Mouse (Mus musculus): ENCODE data around the gene Stk32c. TPM values are rescaled to one million over a fixed set of nuclear protein-coding genes. Genes with fewer than 3 reads are reported as not detected.
A peak's percentile ranks its signal among the peaks of the same experiment; 100 is the strongest.

Stk32c gene
- total RNA-seq, 4 experiments from 2014 or later = 0.13 to 0.20 TPM; not detected in 2

- no peak for DNase-seq (ENCODE audit: low spot score in 2 of 2)
These were observed 13.0 kb downstream of the Stk32c start for GRCm38 (mm10) chr7:139200108-139200507.

- no peak for DNase-seq (ENCODE audit: low spot score in 2 of 2)
These were observed 16.1 kb downstream of the Stk32c start for GRCm38 (mm10) chr7:139197022-139197421.

- no peak for DNase-seq (ENCODE audit: low spot score in 2 of 2)
These were observed 21.5 kb downstream of the Stk32c start for GRCm38 (mm10) chr7:139191619-139192018.

- DNase-seq (ENCODE audit: low spot score in 2 of 2) = no peak
These were observed 22.5 kb downstream of the Stk32c start for GRCm38 (mm10) chr7:139190616-139191015.

- DNase-seq (ENCODE audit: low spot score in 2 of 2) = no peak
These were observed 24.4 kb downstream of the Stk32c start for GRCm38 (mm10) chr7:139188634-139189207.

GRCm38 (mm10) chr7:139187771-139188633 is 25.1 kb downstream of the Stk32c start:
- DNase-seq (ENCODE audit: low spot score in 2 of 2) = peak; percentile 37 to 57

GRCm38 (mm10) chr7:139187277-139187676 is 25.8 kb downstream of the Stk32c start:
- no peak for DNase-seq (ENCODE audit: low spot score in 2 of 2)

- DNase-seq (ENCODE audit: low spot score in 2 of 2) = no peak
These were observed 26.7 kb downstream of the Stk32c start for GRCm38 (mm10) chr7:139186436-139186835.

GRCm38 (mm10) chr7:139185971-139186370 is 27.1 kb downstream of the Stk32c start:
- no peak for DNase-seq (ENCODE audit: low spot score in 2 of 2)

GRCm38 (mm10) chr7:139184846-139185245 is 28.3 kb downstream of the Stk32c start:
- DNase-seq (ENCODE audit: low spot score in 2 of 2) = no peak

GRCm38 (mm10) chr7:139184396-139184795 is 28.7 kb downstream of the Stk32c start:
- no peak for DNase-seq (ENCODE audit: low spot score in 2 of 2)

- no peak for DNase-seq (ENCODE audit: low spot score in 2 of 2)
These were observed 33.0 kb downstream of the Stk32c start for GRCm38 (mm10) chr7:139180058-139180457.

GRCm38 (mm10) chr7:139179299-139179698 is 33.8 kb downstream of the Stk32c start:
- no peak for DNase-seq (ENCODE audit: low spot score in 2 of 2)

GRCm38 (mm10) chr7:139169143-139169542 is 44.0 kb downstream of the Stk32c start:
- DNase-seq (ENCODE audit: low spot score in 2 of 2) = no peak

- DNase-seq (ENCODE audit: low spot score in 2 of 2) = no peak
These were observed 48.7 kb downstream of the Stk32c start for GRCm38 (mm10) chr7:139164410-139164809.

- DNase-seq (ENCODE audit: low spot score in 2 of 2) = no peak
These were observed 54.2 kb downstream of the Stk32c start for GRCm38 (mm10) chr7:139158956-139159355.

GRCm38 (mm10) chr7:139158549-139158948 is 54.6 kb downstream of the Stk32c start:
- no peak for DNase-seq (ENCODE audit: low spot score in 2 of 2)

GRCm38 (mm10) chr7:139157541-139157940 is 55.6 kb downstream of the Stk32c start:
- no peak for DNase-seq (ENCODE audit: low spot score in 2 of 2)

- DNase-seq (ENCODE audit: low spot score in 2 of 2) = no peak
These were observed 56.6 kb downstream of the Stk32c start for GRCm38 (mm10) chr7:139156341-139157058.

GRCm38 (mm10) chr7:139152927-139153326 is 60.2 kb downstream of the Stk32c start:
- DNase-seq (ENCODE audit: low spot score in 2 of 2) = no peak

GRCm38 (mm10) chr7:139151116-139151515 is 62.0 kb downstream of the Stk32c start:
- no peak for DNase-seq (ENCODE audit: low spot score in 2 of 2)

GRCm38 (mm10) chr7:139149373-139149772 is 63.7 kb downstream of the Stk32c start:
- DNase-seq (ENCODE audit: low spot score in 2 of 2) = no peak
